ENCODE assay signal across 10 mouse cellular contexts in the genomic region with DNA sequence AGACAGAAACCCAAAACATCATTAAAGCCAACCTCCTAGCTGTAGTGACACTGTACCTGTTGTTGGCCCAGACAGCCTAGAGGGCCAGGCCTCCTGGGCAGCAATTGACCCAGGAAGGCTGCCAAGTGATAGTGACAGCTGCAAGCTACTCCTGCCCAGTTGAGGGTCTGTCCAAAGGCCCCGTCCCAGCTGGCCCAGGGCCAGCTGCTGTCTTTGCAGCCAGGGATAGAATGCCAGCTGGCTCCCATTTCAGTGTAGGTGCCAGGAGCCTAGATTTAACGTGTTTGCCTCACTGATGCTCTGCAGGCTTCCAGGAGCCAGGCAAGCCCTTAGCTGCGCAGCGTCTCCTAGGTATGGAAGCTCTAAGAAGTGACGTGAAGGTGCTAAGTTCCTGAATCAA. TPM values are rescaled to one million over a fixed set of nuclear protein-coding genes. Genes with fewer than 3 reads are reported as not detected.
DNase-seq lines count a peak whose midpoint lies in the region; ATAC-seq and TF ChIP-seq lines count a peak whose summit lies in the region.
"Had no signal": no experiment of that assay in that cellular context is flagged by ENCODE, and none has a peak within 500 bp of the region (broad histone marks: within the 10 kb centered on the region; RNA-seq: fewer than 3 reads in every experiment).

No protein-coding gene starts in this region.

- TF ChIP-seq EP300 in heart, postnatal 0 days (IDR thresholded peaks at IDR 0.05; ENCODE audit: low read depth) = no peak

- no peak overlapping the region for H3K27ac ChIP-seq in heart, postnatal 0 days (ENCODE audit: low read depth)
- H3K27ac ChIP-seq: layer of hippocampus, adult 2 months had no signal

- H3K27me3 ChIP-seq in heart, postnatal 0 days (ENCODE audit: control insufficient read depth, insufficient read depth, low read length) = no peaks in the 10 kb centered on the region

- H3K36me3 ChIP-seq in heart, postnatal 0 days (replicated peaks; ENCODE audit: control insufficient read depth, insufficient read depth, low read length) = no peaks in the 10 kb centered on the region

- no peak for TF ChIP-seq CTCF in heart, postnatal 0 days (IDR thresholded peaks at IDR 0.05; ENCODE audit: low read depth)

- H3K9me3 ChIP-seq in heart, postnatal 0 days (replicated peaks; ENCODE audit: control insufficient read depth, low read length) = no peaks in the 10 kb centered on the region
- H3K9me3 ChIP-seq: megakaryocyte, embryonic 14.5 days had no signal

- no peak overlapping the region for H3K9ac ChIP-seq in heart, postnatal 0 days (replicated peaks; ENCODE audit: low read depth, low read length)

- peaks cover 6% of the 10 kb centered on the region for H3K4me1 ChIP-seq in heart, postnatal 0 days (ENCODE audit: control insufficient read depth, insufficient read depth)
- H3K4me1 ChIP-seq: megakaryocyte, embryonic 14.5 days had no signal

- DNase-seq in frontal cortex, postnatal 10 days (ENCODE audit: low spot score in 2 of 2) = peak; percentile 11 to 32
- no peak for DNase-seq in frontal cortex, postnatal 25 days (ENCODE audit: low spot score in 2 of 2)
- peak; percentile 72 for DNase-seq in retina, postnatal 1 day
- DNase-seq in retina, embryonic 14.5 days (ENCODE audit: low spot score) = no peak
- peak; percentile 21 for DNase-seq in heart, postnatal 0 days (ENCODE audit: low spot score)
- DNase-seq in retina, postnatal 7 days (ENCODE audit: low read depth, low spot score) = peak; percentile 20
- DNase-seq in MN1 (ENCODE audit: low spot score) = no peak
- DNase-seq in lung, postnatal 14 days = no peak

- peak; percentile 71 for ATAC-seq in heart, postnatal 0 days (ENCODE audit: insufficient read depth, low read depth)

- no peak overlapping the region for H3K4me2 ChIP-seq in heart, postnatal 0 days (ENCODE audit: low read depth, low read length)

- no peak overlapping the region for H3K4me3 ChIP-seq in heart, postnatal 0 days (ENCODE audit: low read depth, low read length)
- H3K4me3 ChIP-seq: layer of hippocampus, adult 2 months; megakaryocyte, embryonic 14.5 days had no signal

- 28% methylated on average over 5 of the region's 5 CpGs for WGBS in heart, postnatal 0 days

RNA-seq across cellular contexts. Expression of gene Tfap2c, which starts 29.8 kb away (rescaled TPM):
- total RNA-seq in heart, postnatal 0 days (2014; rRNA removed; ENCODE audit: low replicate concordance) = not detected in 2 replicates
- polyA plus RNA-seq in heart, postnatal 0 days (2015; fragmentation: Nextera tagmentation; extraction: Ambion mirVana) = not detected in 2 replicates

Comparison
In these comparisons a context has a peak if more than half of its experiments do, and no peak if none do; other contexts are left out.
1. DNase-seq: peak in frontal cortex, postnatal 10 days (2 of 2), retina, postnatal 1 day (single experiment), heart, postnatal 0 days (single experiment) and retina, postnatal 7 days (single experiment); none in frontal cortex, postnatal 25 days (0 of 2), retina, embryonic 14.5 days (single experiment), MN1 (single experiment) and lung, postnatal 14 days (single experiment).